Mouse (Mus musculus) myocyte (in vitro differentiated cells): ENCODE results near the gene Ly86. TPM values are rescaled to one million over a fixed set of nuclear protein-coding genes. Genes with fewer than 3 reads are reported as not detected.

Experiments used
- H3K27me3 ChIP-seq: one replicate; pipeline ENCODE4 v1.6.1; 2011; ENCODE audit not compliant: control insufficient read depth, insufficient read depth, insufficient read length
- H3K36me3 ChIP-seq: one replicate; pipeline ENCODE4 v1.6.1; 2011; ENCODE audit not compliant: control insufficient read depth, insufficient read depth
- H3K4me2 ChIP-seq: one replicate; pipeline ENCODE4 v1.6.1; 2011; ENCODE audit warnings: low read depth, control low read depth
- H3K4me3 ChIP-seq: one replicate; pipeline ENCODE4 v1.5.1; 2011; ENCODE audit warnings: mild to moderate bottlenecking, control low read depth, moderate library complexity
- H3K79me2 ChIP-seq: one replicate; pipeline ENCODE4 v1.6.1; 2011; ENCODE audit not compliant: control insufficient read depth, insufficient read depth
- H3ac ChIP-seq: one replicate; pipeline ENCODE4 v1.6.1; 2011; ENCODE audit not compliant: control insufficient read depth, insufficient read length
- CEBPB ChIP-seq: IDR thresholded peaks from 2 replicates; pipeline ENCODE4 v1.6.1; 2011; ENCODE audit warnings: mild to moderate bottlenecking, moderate library complexity; ENCODE audit not compliant: poor library complexity, insufficient read depth, severe bottlenecking
- E2F4 ChIP-seq: IDR thresholded peaks from one replicate; pipeline ENCODE4 v1.6.1; 2011; ENCODE audit warnings: mild to moderate bottlenecking, control low read depth, moderate library complexity; ENCODE audit not compliant: insufficient read depth
- MAX ChIP-seq: IDR thresholded peaks from one replicate; pipeline ENCODE4 v1.6.1; 2011; ENCODE audit warnings: low read depth, mild to moderate bottlenecking, control low read depth
- MYOD1 ChIP-seq, 3 experiments: IDR thresholded peaks; one replicate each; pipeline ENCODE4 v1.6.1; 2011; ENCODE audit warnings: control low read depth in 2 of 3, low read depth in 2 of 3, mild to moderate bottlenecking in 2 of 3, moderate library complexity in 1 of 3; ENCODE audit not compliant: insufficient read length in 2 of 3, control insufficient read depth in 1 of 3
- MYOG ChIP-seq, 3 experiments: IDR thresholded peaks; one replicate each; pipeline ENCODE4 v1.6.1; 2011; ENCODE audit warnings: control low read depth in 2 of 3, low read depth in 2 of 3, mild to moderate bottlenecking in 2 of 3; ENCODE audit not compliant: insufficient read length in 2 of 3, control insufficient read depth in 1 of 3, insufficient read depth in 1 of 3
- POLR2A ChIP-seq: IDR thresholded peaks from one replicate; pipeline ENCODE4 v1.6.1; 2011; ENCODE audit warnings: low read depth, mild to moderate bottlenecking, control low read depth, moderate library complexity; ENCODE audit not compliant: insufficient read length
- POLR2AphosphoS2 ChIP-seq: IDR thresholded peaks from one replicate; pipeline ENCODE4 v1.6.1; 2011; ENCODE audit warnings: low read depth, control low read depth; ENCODE audit not compliant: insufficient read length
- REST ChIP-seq: IDR thresholded peaks from one replicate; pipeline ENCODE4 v1.6.1; 2011; ENCODE audit warnings: mild to moderate bottlenecking, control low read depth, moderate library complexity; ENCODE audit not compliant: insufficient read depth, insufficient read length
- SRF ChIP-seq: IDR thresholded peaks from one replicate; pipeline ENCODE4 v1.6.1; 2011; ENCODE audit warnings: low read depth; ENCODE audit not compliant: control insufficient read depth, insufficient read length
- TCF12 ChIP-seq: IDR thresholded peaks from one replicate; pipeline ENCODE4 v1.6.1; 2011; ENCODE audit warnings: mild to moderate bottlenecking, control low read depth; ENCODE audit not compliant: poor library complexity, insufficient read depth, severe bottlenecking
- TCF3 ChIP-seq: IDR thresholded peaks from one replicate; pipeline ENCODE4 v1.6.1; 2011; ENCODE audit warnings: low read depth, control low read depth; ENCODE audit not compliant: insufficient read length
- USF1 ChIP-seq: IDR thresholded peaks from one replicate; pipeline ENCODE4 v1.6.1; 2011; ENCODE audit warnings: low read depth, mild to moderate bottlenecking, control low read depth, moderate library complexity
- polyA plus RNA-seq: library from polyadenylated mRNA; unstranded; fragments of >200 nt; fragmentation: generic; extraction: Trizol; gene quantifications from one replicate; pipeline ENCODE4 v1.2.1, GENCODE M21; 2012; ENCODE audit warnings: missing spikeins

The Ly86 gene
- polyA plus RNA-seq, 1 experiment: not detected

- H3K4me3 ChIP-seq: no peak overlapping the region
- H3K27me3 ChIP-seq: no peaks in the 10 kb centered on the region
- no peaks in the 10 kb centered on the region for H3K79me2 ChIP-seq
- no peak overlapping the region for H3ac ChIP-seq
- no peak for TF ChIP-seq REST
- TF ChIP-seq TCF12: no peak
- TF ChIP-seq TCF3: no peak
- TF ChIP-seq POLR2A: no peak
- no peak for TF ChIP-seq MYOD1 (IDR thresholded peaks at IDR 0.05; ENCODE audit: control insufficient read depth in 1 of 3, insufficient read length in 2 of 3, low read depth in 2 of 3)
- TF ChIP-seq USF1: no peak
- no peaks in the 10 kb centered on the region for H3K36me3 ChIP-seq
- H3K4me2 ChIP-seq: no peak overlapping the region
Measured at GRCm38 (mm10) chr13:37325504-37325903, 19.5 kb upstream of the Ly86 start.

- Histone ChIP-seq H3K36me3 (no peaks in the 10 kb centered on the region), H3K79me2 (no peaks in the 10 kb centered on the region), H3K4me3 (no peak overlapping the region), H3ac (no peak overlapping the region), H3K4me2 (no peak overlapping the region), H3K27me3 (no peaks in the 10 kb centered on the region)
- no peak for TF ChIP-seq MYOG (IDR thresholded peaks at IDR 0.05; ENCODE audit: control insufficient read depth in 1 of 3, insufficient read depth in 1 of 3, insufficient read length in 2 of 3, low read depth in 2 of 3)
- TF ChIP-seq CEBPB: no peak
- TF ChIP-seq TCF12: no peak
- TF ChIP-seq REST: no peak
- TF ChIP-seq TCF3: no peak
- no peak for TF ChIP-seq E2F4
- no peak for TF ChIP-seq USF1
- TF ChIP-seq POLR2AphosphoS2: no peak
- no peak for TF ChIP-seq MAX
- no peak for TF ChIP-seq SRF
Measured at GRCm38 (mm10) chr13:37329747-37330146, 15.3 kb upstream of the Ly86 start.

GRCm38 (mm10) chr13:37330971-37331370 is 14.0 kb upstream of the Ly86 start:
- TF ChIP-seq SRF: no peak
- no peak for TF ChIP-seq CEBPB
- TF ChIP-seq TCF3: no peak
- no peak for TF ChIP-seq E2F4
- no peak for TF ChIP-seq REST
- TF ChIP-seq POLR2AphosphoS2: no peak
- no peak for TF ChIP-seq POLR2A
- no peak for TF ChIP-seq MYOG (IDR thresholded peaks at IDR 0.05; ENCODE audit: control insufficient read depth in 1 of 3, insufficient read depth in 1 of 3, insufficient read length in 2 of 3, low read depth in 2 of 3)
- no peak for TF ChIP-seq MYOD1 (IDR thresholded peaks at IDR 0.05; ENCODE audit: control insufficient read depth in 1 of 3, insufficient read length in 2 of 3, low read depth in 2 of 3)
- TF ChIP-seq TCF12: no peak
- no peak for TF ChIP-seq USF1
- no peaks in the 10 kb centered on the region for H3K27me3 ChIP-seq
- H3K4me3 ChIP-seq: no peak overlapping the region
- H3ac ChIP-seq: no peak overlapping the region
- no peaks in the 10 kb centered on the region for H3K79me2 ChIP-seq
- H3K36me3 ChIP-seq: no peaks in the 10 kb centered on the region
- H3K4me2 ChIP-seq: no peak overlapping the region

GRCm38 (mm10) chr13:37332779-37333543 is 12.0 kb upstream of the Ly86 start:
- Histone ChIP-seq H3K4me2 (no peak overlapping the region), H3K4me3 (no peak overlapping the region)
- no peak for TF ChIP-seq TCF3
- no peak for TF ChIP-seq MAX
- TF ChIP-seq MYOG (IDR thresholded peaks at IDR 0.05; ENCODE audit: control insufficient read depth in 1 of 3, insufficient read depth in 1 of 3, insufficient read length in 2 of 3, low read depth in 2 of 3): no peak
- no peak for TF ChIP-seq POLR2A
- no peak for TF ChIP-seq E2F4
- TF ChIP-seq SRF: no peak
- TF ChIP-seq CEBPB: no peak
- TF ChIP-seq TCF12: no peak
- no peak for TF ChIP-seq MYOD1 (IDR thresholded peaks at IDR 0.05; ENCODE audit: control insufficient read depth in 1 of 3, insufficient read length in 2 of 3, low read depth in 2 of 3)
- no peak for TF ChIP-seq USF1
- TF ChIP-seq REST: no peak
- TF ChIP-seq POLR2AphosphoS2: no peak

GRCm38 (mm10) chr13:37333544-37333870 is 11.5 kb upstream of the Ly86 start:
- TF ChIP-seq MAX (no peak), MYOG (IDR thresholded peaks at IDR 0.05; ENCODE audit: control insufficient read depth in 1 of 3, insufficient read depth in 1 of 3, insufficient read length in 2 of 3, low read depth in 2 of 3) (no peak), POLR2A (no peak), USF1 (no peak), SRF (no peak), POLR2AphosphoS2 (no peak), TCF3 (no peak), CEBPB (no peak), MYOD1 (IDR thresholded peaks at IDR 0.05; ENCODE audit: control insufficient read depth in 1 of 3, insufficient read length in 2 of 3, low read depth in 2 of 3) (no peak), TCF12 (no peak), REST (no peak), E2F4 (no peak)

More at GRCm38 (mm10) chr13:37332779-37333543, 12.0 kb upstream of the Ly86 start:
- no peaks in the 10 kb centered on the region for H3K27me3 ChIP-seq
- H3K36me3 ChIP-seq: no peaks in the 10 kb centered on the region
- H3ac ChIP-seq: no peak overlapping the region
- no peaks in the 10 kb centered on the region for H3K79me2 ChIP-seq

More at GRCm38 (mm10) chr13:37333544-37333870, 11.5 kb upstream of the Ly86 start:
- H3K27me3 ChIP-seq: no peaks in the 10 kb centered on the region
- no peak overlapping the region for H3K4me3 ChIP-seq
- H3ac ChIP-seq: no peak overlapping the region
- H3K4me2 ChIP-seq: no peak overlapping the region
- no peaks in the 10 kb centered on the region for H3K36me3 ChIP-seq
- H3K79me2 ChIP-seq: no peaks in the 10 kb centered on the region
